Mouse (Mus musculus): ENCODE results near the gene Pald1. TPM values are rescaled to one million over a fixed set of nuclear protein-coding genes. Genes with fewer than 3 reads are reported as not detected.
A peak's percentile ranks its signal among the peaks of the same experiment; 100 is the strongest.

Pald1 gene
- polyA plus RNA-seq, 1 experiment from 2014 or later: 16.1 TPM

DNA sequence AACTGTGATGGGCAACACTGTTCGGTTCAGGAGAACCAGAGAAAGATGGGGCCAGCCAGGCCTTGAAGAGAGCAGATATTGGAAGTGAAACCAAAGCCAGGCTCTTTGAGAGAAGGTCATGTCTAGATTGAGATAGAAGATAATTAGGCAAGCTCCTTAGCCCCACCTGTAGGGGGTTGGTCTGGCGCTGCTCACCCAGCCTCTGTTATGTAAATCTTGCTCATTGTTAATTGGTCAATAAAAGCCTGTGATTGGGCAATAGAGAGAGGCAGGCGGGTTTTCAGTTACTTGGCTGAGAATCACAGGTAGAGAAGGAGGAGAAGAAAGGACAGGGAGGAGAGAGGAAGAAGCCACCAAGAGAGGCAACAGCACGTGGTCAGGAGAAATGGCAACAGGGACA is 32.1 kb downstream of the Pald1 start:
- WGBS: 78% methylated on average over 4 of the region's 4 CpGs
- Histone ChIP-seq H3K27ac (replicated peaks; ENCODE audit: low read depth, low read length) (no peak overlapping the region), H3K4me2 (ENCODE audit: low read depth, low read length) (no peak overlapping the region), H3K36me3 (replicated peaks; ENCODE audit: control insufficient read depth, insufficient read depth, low read depth, low read length) (no peaks in the 10 kb centered on the region), H3K9ac (replicated peaks; ENCODE audit: low read length) (no peak overlapping the region), H3K9me3 (replicated peaks; ENCODE audit: control insufficient read depth, low read length) (no peaks in the 10 kb centered on the region), H3K4me1 (ENCODE audit: control insufficient read depth, insufficient read depth, low read length) (no peaks in the 10 kb centered on the region), H3K27me3 (ENCODE audit: control insufficient read depth, insufficient read depth, low read length) (no peaks in the 10 kb centered on the region), H3K4me3 (ENCODE audit: low read depth, low read length) (no peak overlapping the region)
- DNase-seq (ENCODE audit: low spot score) (no peak), ATAC-seq (replicated peaks; ENCODE audit: insufficient number of reproducible peaks, low FRiP score, low TSS enrichment, low read depth) (no peak)

- no peak overlapping the region for H3K4me2 ChIP-seq (ENCODE audit: low read depth, low read length)
- 26% methylated on average over 10 of the region's 10 CpGs for WGBS
- H3K9me3 ChIP-seq (replicated peaks; ENCODE audit: control insufficient read depth, low read length): no peaks in the 10 kb centered on the region
- no peaks in the 10 kb centered on the region for H3K4me1 ChIP-seq (ENCODE audit: control insufficient read depth, insufficient read depth, low read length)
- H3K27ac ChIP-seq (replicated peaks; ENCODE audit: low read depth, low read length): no peak overlapping the region; the same call in 1 of the 2 replicates
- no peak overlapping the region for H3K4me3 ChIP-seq (ENCODE audit: low read depth, low read length)
- ATAC-seq (replicated peaks; ENCODE audit: insufficient number of reproducible peaks, low FRiP score, low TSS enrichment, low read depth) (no peak), DNase-seq (ENCODE audit: low spot score) (no peak)
- no peaks in the 10 kb centered on the region for H3K36me3 ChIP-seq (replicated peaks; ENCODE audit: control insufficient read depth, insufficient read depth, low read depth, low read length)
- no peak overlapping the region for H3K9ac ChIP-seq (replicated peaks; ENCODE audit: low read length)
- H3K27me3 ChIP-seq (ENCODE audit: control insufficient read depth, insufficient read depth, low read length): no peaks in the 10 kb centered on the region
Observed at GRCm38 (mm10) chr10:61346374-61346773, 37.0 kb downstream of the Pald1 start.

DNA sequence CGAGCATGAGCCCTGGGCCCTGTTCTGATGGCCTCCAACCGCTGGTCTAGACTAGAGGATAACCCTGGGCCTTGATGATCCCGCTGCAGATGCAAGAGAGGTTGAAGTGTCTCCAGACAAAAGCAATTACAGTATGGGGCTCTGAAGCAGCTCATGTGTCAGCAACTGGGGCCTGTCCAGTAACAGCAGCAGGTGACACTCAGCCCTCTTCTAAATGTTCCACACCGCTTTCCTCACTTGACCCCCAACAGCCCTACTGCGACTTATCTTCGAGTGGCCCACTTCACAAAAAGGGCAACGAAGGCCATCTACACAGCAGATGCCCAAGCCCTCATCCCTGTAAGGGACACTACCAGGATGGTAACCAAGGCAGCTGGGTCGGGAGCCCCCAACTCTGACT is 38.2 kb downstream of the Pald1 start:
- no peaks in the 10 kb centered on the region for H3K36me3 ChIP-seq (replicated peaks; ENCODE audit: control insufficient read depth, insufficient read depth, low read depth, low read length)
- 85% methylated on average over 8 of the region's 8 CpGs for WGBS
- H3K4me1 ChIP-seq (ENCODE audit: control insufficient read depth, insufficient read depth, low read length): no peaks in the 10 kb centered on the region
- H3K4me3 ChIP-seq (ENCODE audit: low read depth, low read length): no peak overlapping the region
- no peaks in the 10 kb centered on the region for H3K9me3 ChIP-seq (replicated peaks; ENCODE audit: control insufficient read depth, low read length)
- H3K9ac ChIP-seq (replicated peaks; ENCODE audit: low read length): no peak overlapping the region
- ATAC-seq (replicated peaks; ENCODE audit: insufficient number of reproducible peaks, low FRiP score, low TSS enrichment, low read depth): no peak
- H3K27ac ChIP-seq (replicated peaks; ENCODE audit: low read depth, low read length): no peak overlapping the region
- H3K27me3 ChIP-seq (ENCODE audit: control insufficient read depth, insufficient read depth, low read length): no peaks in the 10 kb centered on the region
- H3K4me2 ChIP-seq (ENCODE audit: low read depth, low read length): no peak overlapping the region
- no peak for DNase-seq (ENCODE audit: low spot score)

DNA sequence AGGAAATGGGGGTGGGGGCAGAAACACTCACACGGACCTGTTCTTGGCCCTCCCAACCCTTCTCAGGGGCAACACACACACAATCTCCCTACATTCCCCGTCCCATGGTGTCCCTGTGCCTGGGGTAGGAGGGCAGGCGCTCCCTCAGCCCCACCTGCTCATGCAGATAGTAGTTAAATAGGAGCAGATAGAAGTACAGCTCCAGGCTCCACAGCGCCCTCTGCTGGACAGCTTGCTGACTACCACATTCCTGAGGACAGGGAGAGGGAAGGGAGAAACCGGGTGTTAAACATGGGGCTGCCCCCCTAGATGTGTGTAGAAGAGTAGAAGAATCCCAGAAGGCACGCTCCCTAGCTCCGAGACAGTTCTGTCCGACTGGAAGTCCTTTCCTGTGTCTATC is 39.4 kb downstream of the Pald1 start:
- Histone ChIP-seq H3K4me2 (ENCODE audit: low read depth, low read length) (no peak overlapping the region), H3K27ac (replicated peaks; ENCODE audit: low read depth, low read length) (no peak overlapping the region), H3K4me3 (ENCODE audit: low read depth, low read length) (no peak overlapping the region), H3K9ac (replicated peaks; ENCODE audit: low read length) (no peak overlapping the region), H3K36me3 (replicated peaks; ENCODE audit: control insufficient read depth, insufficient read depth, low read depth, low read length) (no peaks in the 10 kb centered on the region), H3K4me1 (ENCODE audit: control insufficient read depth, insufficient read depth, low read length) (no peaks in the 10 kb centered on the region), H3K27me3 (ENCODE audit: control insufficient read depth, insufficient read depth, low read length) (no peaks in the 10 kb centered on the region), H3K9me3 (replicated peaks; ENCODE audit: control insufficient read depth, low read length) (no peaks in the 10 kb centered on the region)
- 68% methylated on average over 8 of the region's 8 CpGs for WGBS
- peak; percentile 63 for DNase-seq (ENCODE audit: low spot score)
- ATAC-seq (replicated peaks; ENCODE audit: insufficient number of reproducible peaks, low FRiP score, low TSS enrichment, low read depth): no peak

GRCm38 (mm10) chr10:61342750-61343149 is 40.6 kb downstream of the Pald1 start:
- Histone ChIP-seq H3K4me2 (ENCODE audit: low read depth, low read length) (no peak overlapping the region), H3K4me3 (ENCODE audit: low read depth, low read length) (no peak overlapping the region), H3K27ac (replicated peaks; ENCODE audit: low read depth, low read length) (no peak overlapping the region), H3K4me1 (ENCODE audit: control insufficient read depth, insufficient read depth, low read length) (no peaks in the 10 kb centered on the region), H3K9me3 (replicated peaks; ENCODE audit: control insufficient read depth, low read length) (no peaks in the 10 kb centered on the region), H3K27me3 (ENCODE audit: control insufficient read depth, insufficient read depth, low read length) (no peaks in the 10 kb centered on the region), H3K36me3 (replicated peaks; ENCODE audit: control insufficient read depth, insufficient read depth, low read depth, low read length) (no peaks in the 10 kb centered on the region), H3K9ac (replicated peaks; ENCODE audit: low read length) (no peak overlapping the region)
- 94% methylated on average over 13 of the region's 13 CpGs for WGBS
- DNase-seq (ENCODE audit: low spot score): no peak
- ATAC-seq (replicated peaks; ENCODE audit: insufficient number of reproducible peaks, low FRiP score, low TSS enrichment, low read depth): no peak

DNA sequence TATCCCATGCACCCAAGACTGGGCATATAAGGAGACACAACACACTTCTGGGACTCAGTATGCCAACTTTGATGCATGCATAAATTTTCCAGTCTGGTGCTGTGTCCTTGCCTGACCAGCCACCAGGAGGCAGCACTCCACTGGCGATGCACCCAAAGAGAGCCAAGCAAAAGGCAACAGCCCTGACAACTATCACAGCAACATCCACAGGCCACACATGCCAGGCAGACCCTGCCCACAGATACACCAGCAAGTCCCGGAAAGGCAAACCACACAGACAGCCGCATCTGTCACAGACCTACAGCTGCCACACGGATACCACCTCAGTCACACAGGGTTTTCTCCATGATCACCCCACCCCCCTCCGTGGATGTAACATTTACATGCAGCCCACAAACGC is 41.8 kb downstream of the Pald1 start:
- Histone ChIP-seq H3K27ac (replicated peaks; ENCODE audit: low read depth, low read length) (no peak overlapping the region), H3K4me3 (ENCODE audit: low read depth, low read length) (no peak overlapping the region), H3K9ac (replicated peaks; ENCODE audit: low read length) (no peak overlapping the region), H3K4me2 (ENCODE audit: low read depth, low read length) (no peak overlapping the region), H3K4me1 (ENCODE audit: control insufficient read depth, insufficient read depth, low read length) (no peaks in the 10 kb centered on the region), H3K36me3 (replicated peaks; ENCODE audit: control insufficient read depth, insufficient read depth, low read depth, low read length) (no peaks in the 10 kb centered on the region), H3K27me3 (ENCODE audit: control insufficient read depth, insufficient read depth, low read length) (no peaks in the 10 kb centered on the region), H3K9me3 (replicated peaks; ENCODE audit: control insufficient read depth, low read length) (no peaks in the 10 kb centered on the region)
- DNase-seq (ENCODE audit: low spot score) (peak; percentile 65), ATAC-seq (replicated peaks; ENCODE audit: insufficient number of reproducible peaks, low FRiP score, low TSS enrichment, low read depth) (no peak)
- 74% methylated on average over 6 of the region's 6 CpGs for WGBS

- Histone ChIP-seq H3K27me3 (ENCODE audit: control insufficient read depth, insufficient read depth, low read length) (no peaks in the 10 kb centered on the region), H3K27ac (replicated peaks; ENCODE audit: low read depth, low read length) (no peak overlapping the region), H3K4me3 (ENCODE audit: low read depth, low read length) (no peak overlapping the region), H3K36me3 (replicated peaks; ENCODE audit: control insufficient read depth, insufficient read depth, low read depth, low read length) (no peaks in the 10 kb centered on the region), H3K9ac (replicated peaks; ENCODE audit: low read length) (no peak overlapping the region), H3K9me3 (replicated peaks; ENCODE audit: control insufficient read depth, low read length) (no peaks in the 10 kb centered on the region), H3K4me2 (ENCODE audit: low read depth, low read length) (no peak overlapping the region), H3K4me1 (ENCODE audit: control insufficient read depth, insufficient read depth, low read length) (no peaks in the 10 kb centered on the region)
- ATAC-seq (replicated peaks; ENCODE audit: insufficient number of reproducible peaks, low FRiP score, low TSS enrichment, low read depth): 0 out of 2 replicates have a peak, but pooled peaks have one; percentile 14
- DNase-seq (ENCODE audit: low spot score): no peak
- 85% methylated on average over 5 of the region's 5 CpGs for WGBS
Observed at GRCm38 (mm10) chr10:61341045-61341444, 42.3 kb downstream of the Pald1 start.

- no peaks in the 10 kb centered on the region for H3K27me3 ChIP-seq (ENCODE audit: control insufficient read depth, insufficient read depth, low read length)
- ATAC-seq (replicated peaks; ENCODE audit: insufficient number of reproducible peaks, low FRiP score, low TSS enrichment, low read depth) (no peak), DNase-seq (ENCODE audit: low spot score) (no peak)
- no peak overlapping the region for H3K4me3 ChIP-seq (ENCODE audit: low read depth, low read length)
- H3K36me3 ChIP-seq (replicated peaks; ENCODE audit: control insufficient read depth, insufficient read depth, low read depth, low read length): no peaks in the 10 kb centered on the region
- 41% methylated on average over 9 of the region's 9 CpGs for WGBS
- H3K9me3 ChIP-seq (replicated peaks; ENCODE audit: control insufficient read depth, low read length): no peaks in the 10 kb centered on the region
- no peaks in the 10 kb centered on the region for H3K4me1 ChIP-seq (ENCODE audit: control insufficient read depth, insufficient read depth, low read length)
- H3K9ac ChIP-seq (replicated peaks; ENCODE audit: low read length): no peak overlapping the region
- H3K27ac ChIP-seq (replicated peaks; ENCODE audit: low read depth, low read length): no peak overlapping the region
- no peak overlapping the region for H3K4me2 ChIP-seq (ENCODE audit: low read depth, low read length)
Observed at GRCm38 (mm10) chr10:61340247-61340646, 43.1 kb downstream of the Pald1 start.
